Mouse (Mus musculus): ENCODE data around the gene Gm10188. TPM values are rescaled to one million over a fixed set of nuclear protein-coding genes. Genes with fewer than 3 reads are reported as not detected.

Gm10188 gene
- total and polyA plus RNA-seq, 3 experiments: not detected

- Histone ChIP-seq H3K4me3 (replicated peaks in 1 of 3; ENCODE audit: low read depth in 2 of 3, low read length in 2 of 3, poor library complexity in 1 of 3) (no peak within 1 kb of the TSS), H3K27me3 (replicated peaks) (peaks cover 24% of the 10 kb centered on the region), H3K4me1 (ENCODE audit: control insufficient read depth in 1 of 2, insufficient read depth in 2 of 2) (peaks cover 3 to 47% of the 10 kb centered on the region in 2 experiments; a peak in 2 of 4 replicates), H3K27ac (ENCODE audit: insufficient read depth, low read depth) (no peak within 1 kb of the TSS), H3K9ac (ENCODE audit: insufficient read depth, low read depth) (no peak within 1 kb of the TSS), H3K4me2 (ENCODE audit: insufficient read depth, low read depth, poor library complexity, severe bottlenecking) (no peak within 1 kb of the TSS), H3K9me3 (replicated peaks; ENCODE audit: low read length) (peaks cover 3% of the 10 kb centered on the region), H3K36me3 (replicated peaks in 1 of 2; ENCODE audit: control insufficient read depth in 1 of 2, insufficient read depth in 1 of 2, low read length in 1 of 2) (no peaks in the 10 kb centered on the region), H3K79me2 (replicated peaks; ENCODE audit: control insufficient read depth, extremely low read depth, insufficient read depth, poor library complexity, severe bottlenecking) (no peaks in the 10 kb centered on the region)
- dilution Hi-C loops (cut with MboI; ENCODE audit: extremely low pct_ligation_motif_present, extremely low pct_unique_long_range_greater_than_20kb, low sequenced_read_pairs) (no loop called here), in situ Hi-C loops (cut with MboI; ENCODE audit: low pct_ligation_motif_present, low pct_unique_long_range_greater_than_20kb, low sequenced_read_pairs) (no loop called here)
- TF ChIP-seq GABPA (IDR thresholded peaks at IDR 0.05; ENCODE audit: insufficient replicate concordance, low read depth, low read length) (no peak), POLR2AphosphoS2 (IDR thresholded peaks at IDR 0.05; ENCODE audit: low read depth, low read length) (no peak), SIN3A (IDR thresholded peaks at IDR 0.05; ENCODE audit: low read length) (no peak), NRF1 (IDR thresholded peaks at IDR 0.05; ENCODE audit: low read depth, low read length) (no peak), MAZ (IDR thresholded peaks at IDR 0.05; ENCODE audit: low read depth, low read length) (no peak), CHD1 (IDR thresholded peaks at IDR 0.05; ENCODE audit: low read depth, low read length) (no peak), RAD21 (IDR thresholded peaks at IDR 0.05; ENCODE audit: low read depth, low read length) (no peak), CTCF (conservative IDR thresholded peaks at IDR 0.05 in 1 of 2, IDR thresholded peaks at IDR 0.05 in 1 of 2; ENCODE audit: low read depth in 2 of 2, low read length in 2 of 2) (no peak), POLR2A (IDR thresholded peaks at IDR 0.05; ENCODE audit: low read depth, low read length) (no peak), ETS1 (conservative IDR thresholded peaks at IDR 0.05; ENCODE audit: low read depth, low read length) (no peak), MAFK (IDR thresholded peaks at IDR 0.05; ENCODE audit: insufficient replicate concordance, low read length) (no peak), USF1 (IDR thresholded peaks at IDR 0.05; ENCODE audit: low read depth, low read length) (no peak), KAT2A (IDR thresholded peaks at IDR 0.05; ENCODE audit: insufficient replicate concordance, low read length) (no peak), MAX (IDR thresholded peaks at IDR 0.05; ENCODE audit: low read length) (no peak)
- DNase-seq (ENCODE audit: extremely low read depth): no peak
These were observed 38.3 kb downstream of the Gm10188 start, which contains the start of the genes Lemd1 and AC124108.1 for GRCm38 (mm10) chr1:132191093-132191785. Lemd1 (plus strand) TSS chr1:132191431. AC124108.1 (plus strand) TSS chr1:132191457.

GRCm38 (mm10) chr1:132190621-132191092 lies 38.9 kb downstream of the Gm10188 start:
- no peak overlapping the region for H3K4me3 ChIP-seq (replicated peaks in 1 of 3; ENCODE audit: low read depth in 2 of 3, low read length in 2 of 3, poor library complexity in 1 of 3)
- in situ Hi-C loops (cut with MboI; ENCODE audit: low pct_ligation_motif_present, low pct_unique_long_range_greater_than_20kb, low sequenced_read_pairs) (no loop called here), dilution Hi-C loops (cut with MboI; ENCODE audit: extremely low pct_ligation_motif_present, extremely low pct_unique_long_range_greater_than_20kb, low sequenced_read_pairs) (no loop called here)
- TF ChIP-seq HCFC1 (IDR thresholded peaks at IDR 0.05; ENCODE audit: low read depth, low read length): no peak
- TF ChIP-seq MXI1 (IDR thresholded peaks at IDR 0.05; ENCODE audit: low read depth, low read length): no peak
- no peak for TF ChIP-seq BHLHE40 (IDR thresholded peaks at IDR 0.05; ENCODE audit: low read depth, low read length)
- TF ChIP-seq ZMIZ1 (IDR thresholded peaks at IDR 0.05; ENCODE audit: low read depth, low read length): no peak
- TF ChIP-seq CHD1 (IDR thresholded peaks at IDR 0.05; ENCODE audit: low read depth, low read length): no peak
- no peak for TF ChIP-seq MAFK (IDR thresholded peaks at IDR 0.05; ENCODE audit: insufficient replicate concordance, low read length)
- DNase-seq (ENCODE audit: extremely low read depth): no peak
- peaks cover 26% of the 10 kb centered on the region for H3K27me3 ChIP-seq (replicated peaks)
- H3K4me2 ChIP-seq (ENCODE audit: insufficient read depth, low read depth, poor library complexity, severe bottlenecking): no peak overlapping the region
- no peaks in the 10 kb centered on the region for H3K36me3 ChIP-seq (replicated peaks in 1 of 2; ENCODE audit: control insufficient read depth in 1 of 2, insufficient read depth in 1 of 2, low read length in 1 of 2)
- no peak overlapping the region for H3K27ac ChIP-seq (ENCODE audit: insufficient read depth, low read depth)
- H3K9me3 ChIP-seq (replicated peaks; ENCODE audit: low read length): peaks cover 3% of the 10 kb centered on the region
- peaks cover 3 to 43% of the 10 kb centered on the region in 2 experiments; a peak in 2 of 4 replicates for H3K4me1 ChIP-seq (ENCODE audit: control insufficient read depth in 1 of 2, insufficient read depth in 2 of 2)
- H3K9ac ChIP-seq (ENCODE audit: insufficient read depth, low read depth): no peak overlapping the region
- H3K79me2 ChIP-seq (replicated peaks; ENCODE audit: control insufficient read depth, extremely low read depth, insufficient read depth, poor library complexity, severe bottlenecking): no peaks in the 10 kb centered on the region
